10 mouse cellular contexts compared by ENCODE assay signal in the genomic region with DNA sequence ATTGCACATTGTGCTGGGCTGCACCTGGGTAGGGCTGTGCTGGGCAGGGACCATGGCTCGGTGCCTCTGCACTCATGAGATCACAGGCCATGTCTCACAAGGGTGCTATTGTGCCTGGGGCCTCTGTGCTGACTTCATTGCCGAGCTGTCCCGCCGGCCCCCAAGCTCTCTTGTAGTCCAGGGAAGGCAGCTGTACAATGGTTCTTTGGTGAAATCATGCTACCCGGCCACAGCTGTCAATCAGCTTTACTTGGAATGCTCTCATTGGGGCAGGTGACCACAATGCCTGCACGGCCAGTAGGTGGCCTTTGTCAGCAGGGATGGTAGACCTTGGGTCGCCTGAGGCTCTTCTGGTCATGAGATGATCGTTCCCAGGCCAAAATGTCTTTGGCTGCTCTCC.
DNase-seq lines count a peak whose midpoint lies in the region; ATAC-seq lines count a peak whose summit lies in the region.
"Had no signal": no experiment of that assay in that cellular context is flagged by ENCODE, and none has a peak within 500 bp of the region (broad histone marks: within the 10 kb centered on the region; RNA-seq: fewer than 3 reads in every experiment).

No protein-coding gene starts in this region.

- no peak for ATAC-seq in heart, embryonic 12.5 days (ENCODE audit: insufficient number of reproducible peaks, low FRiP score)
- ATAC-seq in forebrain, embryonic 14.5 days: peak; percentile 34; the same call in 1 of the 2 replicates
- no peak for ATAC-seq in kidney, embryonic 16.5 days (ENCODE audit: low FRiP score, low TSS enrichment)

- WGBS in heart, embryonic 12.5 days: 68% methylated on average over 8 of the region's 8 CpGs
- 39% methylated on average over 8 of the region's 8 CpGs for WGBS in forebrain, embryonic 14.5 days
- WGBS in kidney, embryonic 16.5 days: 78% methylated on average over 8 of the region's 8 CpGs

- no peak overlapping the region for H3K27ac ChIP-seq in heart, embryonic 12.5 days (ENCODE audit: poor library complexity, severe bottlenecking)
- no peak overlapping the region for H3K27ac ChIP-seq in forebrain, embryonic 14.5 days (ENCODE audit: low read depth, low read length)
- H3K27ac ChIP-seq in kidney, embryonic 16.5 days (ENCODE audit: low read length): no peak overlapping the region
- H3K27ac ChIP-seq: hindbrain, embryonic 15.5 days; limb, embryonic 15.5 days had no signal

- no peaks in the 10 kb centered on the region for H3K36me3 ChIP-seq in heart, embryonic 12.5 days
- no peaks in the 10 kb centered on the region for H3K36me3 ChIP-seq in forebrain, embryonic 14.5 days (ENCODE audit: control insufficient read depth, insufficient read depth, low read length)
- H3K36me3 ChIP-seq in kidney, embryonic 16.5 days (ENCODE audit: insufficient read depth, low read length): no peaks in the 10 kb centered on the region
- H3K36me3 ChIP-seq: hindbrain, embryonic 15.5 days; limb, embryonic 15.5 days had no signal

- no peaks in the 10 kb centered on the region for H3K27me3 ChIP-seq in heart, embryonic 12.5 days (replicated peaks)
- H3K27me3 ChIP-seq in forebrain, embryonic 14.5 days (replicated peaks; ENCODE audit: control insufficient read depth, insufficient read depth, low read length): no peaks in the 10 kb centered on the region
- H3K27me3 ChIP-seq in kidney, embryonic 16.5 days (ENCODE audit: insufficient read depth, low read length): no peaks in the 10 kb centered on the region
- H3K27me3 ChIP-seq: hindbrain, embryonic 15.5 days; limb, embryonic 15.5 days had no signal

- H3K4me3 ChIP-seq in heart, embryonic 12.5 days: no peak overlapping the region
- H3K4me3 ChIP-seq in forebrain, embryonic 14.5 days (ENCODE audit: low read depth, low read length): no peak overlapping the region
- no peak overlapping the region for H3K4me3 ChIP-seq in kidney, embryonic 16.5 days (ENCODE audit: low read length)
- H3K4me3 ChIP-seq: hindbrain, embryonic 15.5 days; limb, embryonic 15.5 days had no signal

- H3K9ac ChIP-seq in heart, embryonic 12.5 days: no peak overlapping the region
- H3K9ac ChIP-seq in forebrain, embryonic 14.5 days (ENCODE audit: low read length): no peak overlapping the region
- no peak overlapping the region for H3K9ac ChIP-seq in kidney, embryonic 16.5 days (replicated peaks; ENCODE audit: low read length)
- H3K9ac ChIP-seq: hindbrain, embryonic 15.5 days; limb, embryonic 15.5 days had no signal

- no peaks in the 10 kb centered on the region for H3K4me1 ChIP-seq in heart, embryonic 12.5 days (replicated peaks)
- H3K4me1 ChIP-seq in forebrain, embryonic 14.5 days (ENCODE audit: control insufficient read depth, insufficient read depth, low read length): no peaks in the 10 kb centered on the region
- H3K4me1 ChIP-seq in kidney, embryonic 16.5 days (ENCODE audit: insufficient read depth, low read length): no peaks in the 10 kb centered on the region
- H3K4me1 ChIP-seq: hindbrain, embryonic 15.5 days; limb, embryonic 15.5 days had no signal

- peak; percentile 96 for DNase-seq in heart, adult 11 months
- DNase-seq in Muller cell, postnatal 12 days (ENCODE audit: inconsistent ontology term): peak; percentile 95
- no peak for DNase-seq in forebrain, embryonic 14.5 days (ENCODE audit: low spot score)
- DNase-seq in left cerebral cortex, adult 11 months (ENCODE audit: low spot score): peak; percentile 63
- no peak for DNase-seq in B cell, adult 2 months
- DNase-seq in gastrocnemius, postnatal 25 days: no peak

- H3K4me2 ChIP-seq in heart, embryonic 12.5 days: no peak overlapping the region
- H3K4me2 ChIP-seq in forebrain, embryonic 14.5 days (ENCODE audit: low read length): no peak overlapping the region
- H3K4me2 ChIP-seq in kidney, embryonic 16.5 days (replicated peaks; ENCODE audit: low read depth, low read length): no peak overlapping the region
- H3K4me2 ChIP-seq: hindbrain, embryonic 15.5 days; limb, embryonic 15.5 days had no signal

- no peaks in the 10 kb centered on the region for H3K9me3 ChIP-seq in heart, embryonic 12.5 days (replicated peaks)
- no peaks in the 10 kb centered on the region for H3K9me3 ChIP-seq in forebrain, embryonic 14.5 days (replicated peaks; ENCODE audit: control insufficient read depth, low read length)
- no peaks in the 10 kb centered on the region for H3K9me3 ChIP-seq in kidney, embryonic 16.5 days (ENCODE audit: low read length)
- H3K9me3 ChIP-seq: hindbrain, embryonic 15.5 days; limb, embryonic 15.5 days had no signal

Comparison
In these comparisons a context has a peak if more than half of its experiments do, and no peak if none do; other contexts are left out.
1. DNase-seq: peak in heart, adult 11 months (single experiment), Muller cell, postnatal 12 days (single experiment) and left cerebral cortex, adult 11 months (single experiment); none in forebrain, embryonic 14.5 days (single experiment), B cell, adult 2 months (0 of 2) and gastrocnemius, postnatal 25 days (single experiment).